Mouse (Mus musculus) myocyte (in vitro differentiated cells): ENCODE results near the gene Gm49358. TPM values are rescaled to one million over a fixed set of nuclear protein-coding genes. Genes with fewer than 3 reads are reported as not detected.

Experiments
- H3K27me3 ChIP-seq: one replicate; pipeline ENCODE4 v1.6.1; 2011; ENCODE audit not compliant: control insufficient read depth, insufficient read depth, insufficient read length
- H3K36me3 ChIP-seq: one replicate; pipeline ENCODE4 v1.6.1; 2011; ENCODE audit not compliant: control insufficient read depth, insufficient read depth
- H3K4me2 ChIP-seq: one replicate; pipeline ENCODE4 v1.6.1; 2011; ENCODE audit warnings: low read depth, control low read depth
- H3K4me3 ChIP-seq: one replicate; pipeline ENCODE4 v1.5.1; 2011; ENCODE audit warnings: mild to moderate bottlenecking, control low read depth, moderate library complexity
- H3K79me2 ChIP-seq: one replicate; pipeline ENCODE4 v1.6.1; 2011; ENCODE audit not compliant: control insufficient read depth, insufficient read depth
- H3ac ChIP-seq: one replicate; pipeline ENCODE4 v1.6.1; 2011; ENCODE audit not compliant: control insufficient read depth, insufficient read length
- CEBPB ChIP-seq: IDR thresholded peaks from 2 replicates; pipeline ENCODE4 v1.6.1; 2011; ENCODE audit warnings: mild to moderate bottlenecking, moderate library complexity; ENCODE audit not compliant: poor library complexity, insufficient read depth, severe bottlenecking
- E2F4 ChIP-seq: IDR thresholded peaks from one replicate; pipeline ENCODE4 v1.6.1; 2011; ENCODE audit warnings: mild to moderate bottlenecking, control low read depth, moderate library complexity; ENCODE audit not compliant: insufficient read depth
- MAX ChIP-seq: IDR thresholded peaks from one replicate; pipeline ENCODE4 v1.6.1; 2011; ENCODE audit warnings: low read depth, mild to moderate bottlenecking, control low read depth
- MYOD1 ChIP-seq, 3 experiments: IDR thresholded peaks; one replicate each; pipeline ENCODE4 v1.6.1; 2011; ENCODE audit warnings: control low read depth in 2 of 3, low read depth in 2 of 3, mild to moderate bottlenecking in 2 of 3, moderate library complexity in 1 of 3; ENCODE audit not compliant: insufficient read length in 2 of 3, control insufficient read depth in 1 of 3
- MYOG ChIP-seq, 3 experiments: IDR thresholded peaks; one replicate each; pipeline ENCODE4 v1.6.1; 2011; ENCODE audit warnings: control low read depth in 2 of 3, low read depth in 2 of 3, mild to moderate bottlenecking in 2 of 3; ENCODE audit not compliant: insufficient read length in 2 of 3, control insufficient read depth in 1 of 3, insufficient read depth in 1 of 3
- POLR2A ChIP-seq: IDR thresholded peaks from one replicate; pipeline ENCODE4 v1.6.1; 2011; ENCODE audit warnings: low read depth, mild to moderate bottlenecking, control low read depth, moderate library complexity; ENCODE audit not compliant: insufficient read length
- REST ChIP-seq: IDR thresholded peaks from one replicate; pipeline ENCODE4 v1.6.1; 2011; ENCODE audit warnings: mild to moderate bottlenecking, control low read depth, moderate library complexity; ENCODE audit not compliant: insufficient read depth, insufficient read length
- SRF ChIP-seq: IDR thresholded peaks from one replicate; pipeline ENCODE4 v1.6.1; 2011; ENCODE audit warnings: low read depth; ENCODE audit not compliant: control insufficient read depth, insufficient read length
- TCF12 ChIP-seq: IDR thresholded peaks from one replicate; pipeline ENCODE4 v1.6.1; 2011; ENCODE audit warnings: mild to moderate bottlenecking, control low read depth; ENCODE audit not compliant: poor library complexity, insufficient read depth, severe bottlenecking
- TCF3 ChIP-seq: IDR thresholded peaks from one replicate; pipeline ENCODE4 v1.6.1; 2011; ENCODE audit warnings: low read depth, control low read depth; ENCODE audit not compliant: insufficient read length
- USF1 ChIP-seq: IDR thresholded peaks from one replicate; pipeline ENCODE4 v1.6.1; 2011; ENCODE audit warnings: low read depth, mild to moderate bottlenecking, control low read depth, moderate library complexity
- polyA plus RNA-seq: library from polyadenylated mRNA; unstranded; fragments of >200 nt; fragmentation: generic; extraction: Trizol; gene quantifications from one replicate; pipeline ENCODE4 v1.2.1, GENCODE M21; 2012; ENCODE audit warnings: missing spikeins

The Gm49358 gene
- polyA plus RNA-seq, 1 experiment = not detected

GRCm38 (mm10) chr10:86808013-86808758, 44.4 kb downstream of the Gm49358 start:
- H3K4me3 ChIP-seq = no peak overlapping the region
- no peaks in the 10 kb centered on the region for H3K27me3 ChIP-seq
- no peak overlapping the region for H3K4me2 ChIP-seq
- H3K79me2 ChIP-seq = peaks cover 6% of the 10 kb centered on the region
- peaks cover 5% of the 10 kb centered on the region for H3K36me3 ChIP-seq
- no peak overlapping the region for H3ac ChIP-seq
- no peak for TF ChIP-seq POLR2A
- peak in 2 of 3 experiments; percentile 17 to 34 for TF ChIP-seq MYOD1 (IDR thresholded peaks at IDR 0.05; ENCODE audit: control insufficient read depth in 1 of 3, insufficient read length in 2 of 3, low read depth in 2 of 3)
- no peak for TF ChIP-seq E2F4
- TF ChIP-seq USF1 = no peak

- no peaks in the 10 kb centered on the region for H3K27me3 ChIP-seq
- no peak for TF ChIP-seq REST
- TF ChIP-seq MYOG (IDR thresholded peaks at IDR 0.05; ENCODE audit: control insufficient read depth in 1 of 3, insufficient read depth in 1 of 3, insufficient read length in 2 of 3, low read depth in 2 of 3) = no peak
- TF ChIP-seq TCF3 = no peak
- TF ChIP-seq E2F4 = no peak
- H3K79me2 ChIP-seq = peaks cover 6% of the 10 kb centered on the region
- H3K36me3 ChIP-seq = peaks cover 11% of the 10 kb centered on the region
- H3ac ChIP-seq = no peak overlapping the region
- H3K4me2 ChIP-seq = no peak overlapping the region
- no peak overlapping the region for H3K4me3 ChIP-seq
Observed at GRCm38 (mm10) chr10:86810000-86810399, 46.2 kb downstream of the Gm49358 start.

DNA sequence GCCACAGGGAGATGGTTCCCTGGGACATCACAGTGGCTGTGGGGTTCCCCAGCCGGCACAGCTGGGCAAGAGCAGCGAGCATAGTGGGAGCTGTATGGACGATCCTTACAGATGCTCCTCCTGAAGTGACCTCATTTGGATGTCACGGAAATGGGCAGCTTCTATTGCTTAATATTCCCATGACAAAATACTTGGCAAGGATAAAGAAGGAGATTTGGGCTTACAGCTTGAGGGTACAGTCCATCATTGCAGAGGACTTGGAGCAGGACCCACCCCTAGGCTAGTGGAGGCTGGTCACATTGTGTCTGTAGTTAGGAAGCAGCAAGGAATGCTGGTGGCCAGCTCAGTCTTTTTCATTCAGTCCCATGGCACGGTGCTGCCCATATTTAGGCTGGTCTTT, 46.8 kb downstream of the Gm49358 start:
- TF ChIP-seq POLR2A = no peak
- TF ChIP-seq USF1 = no peak
- Histone ChIP-seq H3ac (no peak overlapping the region), H3K27me3 (no peaks in the 10 kb centered on the region), H3K79me2 (peaks cover 6% of the 10 kb centered on the region), H3K36me3 (peaks cover 11% of the 10 kb centered on the region), H3K4me3 (no peak overlapping the region), H3K4me2 (no peak overlapping the region)

GRCm38 (mm10) chr10:86814292-86815131, 50.7 kb downstream of the Gm49358 start:
- Histone ChIP-seq H3K36me3 (peaks cover 12% of the 10 kb centered on the region), H3ac (no peak overlapping the region), H3K4me2 (no peak overlapping the region), H3K4me3 (no peak overlapping the region), H3K79me2 (peaks cover 4% of the 10 kb centered on the region), H3K27me3 (no peaks in the 10 kb centered on the region)
- TF ChIP-seq POLR2A = no peak
- TF ChIP-seq E2F4 = no peak
- TF ChIP-seq TCF3 = no peak

DNA sequence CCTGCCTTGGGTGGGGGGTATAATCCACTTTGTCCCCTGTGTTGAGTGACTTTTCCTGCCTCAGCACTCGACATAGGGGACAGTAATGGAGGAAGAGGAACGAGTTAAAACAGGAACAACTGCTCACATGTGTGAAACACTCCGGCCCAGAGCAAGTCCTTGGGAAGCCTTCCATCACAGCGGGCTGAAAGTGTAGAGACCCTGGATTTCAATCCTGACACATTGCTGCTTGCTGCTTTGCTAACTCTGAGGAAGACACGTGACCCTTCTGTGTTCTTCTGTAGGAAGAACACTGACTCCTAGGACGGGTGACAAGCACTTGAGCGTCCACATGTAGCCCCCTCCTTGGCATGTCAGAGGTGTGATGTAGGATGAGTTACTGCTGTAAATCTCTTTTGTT, 51.4 kb downstream of the Gm49358 start:
- no peaks in the 10 kb centered on the region for H3K79me2 ChIP-seq

DNA sequence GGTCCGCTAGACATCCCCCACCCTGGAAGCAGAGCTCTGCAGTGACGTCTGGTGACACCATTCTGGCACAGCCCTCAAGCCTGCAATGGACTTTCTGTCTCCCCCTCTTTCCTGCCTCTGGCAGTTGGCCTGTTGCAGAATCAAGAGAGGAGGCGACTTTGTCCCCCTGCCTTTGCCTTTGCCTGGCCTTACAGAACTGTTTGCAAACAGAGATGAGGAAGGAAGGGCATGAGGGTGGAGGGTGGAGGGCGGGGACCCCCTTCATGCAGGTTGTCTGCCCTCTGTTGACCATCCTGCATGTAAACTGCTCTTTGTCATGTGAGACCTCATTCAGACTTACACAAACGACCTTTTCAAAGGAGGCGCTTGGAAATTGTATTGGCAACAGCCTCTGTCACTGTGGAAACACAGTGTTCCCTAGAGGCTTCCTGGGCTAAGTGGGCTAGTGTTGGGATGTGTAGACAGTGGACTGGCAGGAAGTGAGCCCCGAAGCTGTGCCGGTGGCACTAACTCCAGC, 55.9 kb downstream of the Gm49358 start:
- Histone ChIP-seq H3K27me3 (no peaks in the 10 kb centered on the region), H3K4me3 (no peak overlapping the region), H3K4me2 (no peak overlapping the region), H3K36me3 (peaks cover 9% of the 10 kb centered on the region), H3ac (no peak overlapping the region), H3K79me2 (no peaks in the 10 kb centered on the region)
- TF ChIP-seq E2F4 (no peak), TCF3 (no peak), MYOD1 (IDR thresholded peaks at IDR 0.05; ENCODE audit: control insufficient read depth in 1 of 3, insufficient read length in 2 of 3, low read depth in 2 of 3) (no peak), MAX (no peak), REST (no peak), POLR2A (no peak), TCF12 (no peak), CEBPB (no peak), SRF (no peak)

More for the DNA sequence above, 51.4 kb downstream of the Gm49358 start:
- H3K36me3 ChIP-seq = peaks cover 12% of the 10 kb centered on the region
- no peak overlapping the region for H3K4me3 ChIP-seq
- no peak overlapping the region for H3K4me2 ChIP-seq
- TF ChIP-seq E2F4 (no peak), SRF (no peak)
- no peak overlapping the region for H3ac ChIP-seq
- H3K27me3 ChIP-seq = no peaks in the 10 kb centered on the region
